Mouse (Mus musculus): ENCODE results near the gene Cmtm2a. TPM values are rescaled to one million over a fixed set of nuclear protein-coding genes. Genes with fewer than 3 reads are reported as not detected.
"Not testable (repeated sequence)": the region's sequence is repeated elsewhere in the genome, so short reads cannot be mapped to it uniquely, and the experiment has no call there.

Gene Cmtm2a
- total and polyA plus RNA-seq, 3 experiments = 0.10 TPM; not detected in 2

DNA sequence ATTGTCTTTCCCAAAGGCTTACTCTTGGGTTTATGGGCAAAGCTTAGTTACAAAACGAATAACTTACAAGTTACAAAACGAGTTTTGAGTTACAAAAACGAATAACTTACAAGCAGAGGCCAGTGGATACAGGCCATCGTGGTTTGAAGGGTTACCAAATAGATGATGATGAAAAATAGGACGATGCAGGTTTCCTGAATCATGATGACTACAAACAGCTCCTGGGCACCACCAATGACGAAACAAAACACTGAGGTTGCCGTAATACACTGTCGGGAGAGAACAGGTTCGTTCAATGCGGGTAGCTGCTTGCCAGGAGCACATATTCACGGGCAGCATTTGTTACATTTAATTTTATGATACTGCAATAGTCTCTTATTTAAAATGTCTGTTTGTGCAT is 12.0 kb upstream of the Cmtm2a start:
- intact Hi-C loops (cut with DNase I) = no loop called here
- H3K4me1 ChIP-seq (ENCODE audit: control insufficient read depth, insufficient read depth, low read length) = no peaks in the 10 kb centered on the region
- H3K79me2 ChIP-seq (replicated peaks; ENCODE audit: control insufficient read depth, insufficient read depth, low read length) = no peaks in the 10 kb centered on the region
- H3K27me3 ChIP-seq (ENCODE audit: control insufficient read depth, insufficient read depth, low read length) = no peaks in the 10 kb centered on the region
- WGBS = 82% methylated on average over 11 of the region's 11 CpGs
- no peak for TF ChIP-seq EP300 (IDR thresholded peaks at IDR 0.05; ENCODE audit: insufficient read depth, low read depth, low read length)
- no peak for TF ChIP-seq POLR2A (IDR thresholded peaks at IDR 0.05; ENCODE audit: insufficient read depth, low read depth, low read length)
- no peak for TF ChIP-seq CTCF (IDR thresholded peaks at IDR 0.05)
- no peak overlapping the region for H3K9ac ChIP-seq (ENCODE audit: low read depth, low read length)
- H3K27ac ChIP-seq = no peak overlapping the region
- H3K4me3 ChIP-seq = no peak overlapping the region
- DNase-seq = no peak
- H3K36me3 ChIP-seq (ENCODE audit: control insufficient read depth, insufficient read depth, low read length) = no peaks in the 10 kb centered on the region

DNA sequence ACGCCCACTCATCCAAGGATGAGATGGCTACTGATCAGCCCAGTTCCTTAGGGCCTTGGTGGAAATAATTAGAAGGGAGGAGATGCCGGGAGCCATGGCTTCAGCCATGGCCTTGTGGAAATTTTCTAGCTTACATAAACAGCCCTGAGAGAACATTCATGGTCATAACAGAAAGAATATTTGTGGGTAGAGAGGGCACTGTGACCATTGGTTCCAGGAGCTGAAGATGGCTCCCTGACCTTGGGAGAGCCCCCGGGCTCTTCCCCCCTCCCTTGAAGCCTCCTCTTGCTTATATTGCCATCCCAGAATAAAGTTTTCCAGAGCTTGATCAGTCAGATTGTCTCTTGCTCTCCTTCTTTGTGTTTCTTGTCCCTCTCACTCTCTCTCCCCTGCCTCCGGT is 9.6 kb upstream of the Cmtm2a start:
- H3K4me3 ChIP-seq; H3K9ac ChIP-seq (ENCODE audit: low read depth, low read length); H3K36me3 ChIP-seq (ENCODE audit: control insufficient read depth, insufficient read depth, low read length); intact Hi-C loops (cut with DNase I); H3K79me2 ChIP-seq (replicated peaks; ENCODE audit: control insufficient read depth, insufficient read depth, low read length); DNase-seq; H3K27me3 ChIP-seq (ENCODE audit: control insufficient read depth, insufficient read depth, low read length); H3K27ac ChIP-seq; H3K4me1 ChIP-seq (ENCODE audit: control insufficient read depth, insufficient read depth, low read length): not testable (repeated sequence)
- WGBS = 91% methylated on average over 4 of the region's 4 CpGs

DNA sequence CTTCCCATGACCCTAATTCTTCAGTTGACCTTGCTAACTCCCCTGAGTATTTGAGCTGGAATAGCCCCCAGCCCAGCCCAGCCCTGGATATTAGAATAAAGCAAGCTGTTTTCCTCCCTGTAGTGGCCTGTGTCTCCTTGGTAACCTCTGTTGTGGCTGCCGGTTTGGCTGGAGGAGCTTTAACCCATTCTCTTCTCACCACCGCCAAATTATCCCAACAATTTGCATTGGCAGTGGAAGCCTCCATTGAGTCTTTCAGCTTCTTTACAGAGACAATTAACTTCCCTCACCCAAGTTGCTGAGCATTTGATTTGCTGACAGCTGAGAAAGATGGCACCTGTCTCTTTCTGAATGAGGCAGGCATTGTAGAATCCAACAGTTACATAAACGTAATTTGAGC is 8.6 kb upstream of the Cmtm2a start:
- intact Hi-C loops (cut with DNase I); H3K4me1 ChIP-seq (ENCODE audit: control insufficient read depth, insufficient read depth, low read length); H3K36me3 ChIP-seq (ENCODE audit: control insufficient read depth, insufficient read depth, low read length); H3K27ac ChIP-seq; H3K4me3 ChIP-seq; DNase-seq; H3K9ac ChIP-seq (ENCODE audit: low read depth, low read length); H3K27me3 ChIP-seq (ENCODE audit: control insufficient read depth, insufficient read depth, low read length); H3K79me2 ChIP-seq (replicated peaks; ENCODE audit: control insufficient read depth, insufficient read depth, low read length): not testable (repeated sequence)
- WGBS = 25% methylated on average over 3 of the region's 3 CpGs

DNA sequence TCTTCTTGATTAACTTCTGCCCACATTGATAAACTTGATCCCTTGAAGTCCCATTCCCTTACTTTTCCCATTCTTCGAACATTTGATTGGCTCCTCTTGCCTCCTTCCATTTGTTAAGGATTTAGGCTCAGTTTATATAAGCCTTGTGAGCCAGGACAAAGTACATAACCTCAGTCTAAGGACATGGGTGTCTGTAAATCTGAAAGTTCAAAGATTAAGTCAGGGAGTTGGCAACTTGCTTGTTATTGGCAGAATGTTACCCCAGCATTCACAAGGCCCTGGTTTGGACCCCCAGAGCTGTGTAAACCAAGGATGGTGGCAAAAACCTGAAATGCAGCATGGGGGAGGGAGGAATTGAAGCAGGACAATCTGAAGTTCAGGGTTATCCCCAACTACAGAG is 1.4 kb upstream of the Cmtm2a start:
- Histone ChIP-seq H3K79me2 (replicated peaks; ENCODE audit: control insufficient read depth, insufficient read depth, low read length) (no peaks in the 10 kb centered on the region), H3K4me3 (no peak overlapping the region), H3K36me3 (ENCODE audit: control insufficient read depth, insufficient read depth, low read length) (no peaks in the 10 kb centered on the region), H3K27me3 (ENCODE audit: control insufficient read depth, insufficient read depth, low read length) (no peaks in the 10 kb centered on the region), H3K9ac (ENCODE audit: low read depth, low read length) (no peak overlapping the region), H3K4me1 (ENCODE audit: control insufficient read depth, insufficient read depth, low read length) (no peaks in the 10 kb centered on the region), H3K27ac (no peak overlapping the region)
- no peak for DNase-seq
- intact Hi-C loops (cut with DNase I) = no loop called here
- TF ChIP-seq POLR2A (IDR thresholded peaks at IDR 0.05; ENCODE audit: insufficient read depth, low read depth, low read length) (no peak), EP300 (IDR thresholded peaks at IDR 0.05; ENCODE audit: insufficient read depth, low read depth, low read length) (no peak), CTCF (IDR thresholded peaks at IDR 0.05) (no peak)
- WGBS = 76% methylated on average over 1 of the region's 1 CpGs

DNA sequence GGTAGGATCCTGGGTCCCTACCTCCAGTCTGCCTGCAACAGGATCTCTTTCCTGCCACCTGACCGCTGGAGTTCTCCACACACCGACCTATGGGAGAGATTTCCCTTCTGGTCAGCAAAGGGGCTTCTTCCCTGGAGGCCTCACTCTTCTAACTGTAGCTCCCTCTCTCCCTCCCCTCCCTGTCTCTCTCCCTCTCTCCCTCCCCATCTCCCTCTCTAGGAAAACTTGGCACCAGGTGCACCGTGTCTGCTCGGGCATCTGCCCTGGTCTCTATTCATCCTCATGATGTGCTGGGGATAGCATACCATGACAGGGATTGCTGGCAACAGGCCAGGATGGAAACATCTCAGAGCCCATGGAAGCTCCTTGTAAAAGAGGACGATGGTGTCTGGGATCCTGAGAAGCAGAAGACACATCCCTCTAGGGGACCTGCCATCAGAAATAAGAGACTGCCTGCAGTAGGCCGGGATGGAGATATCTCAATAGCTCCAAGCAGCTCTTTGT is 24.0 kb downstream of the Cmtm2a start:
- no peak overlapping the region for H3K9ac ChIP-seq (ENCODE audit: low read depth, low read length)
- no peak for DNase-seq
- WGBS = 70% methylated on average over 6 of the region's 6 CpGs
- no peaks in the 10 kb centered on the region for H3K79me2 ChIP-seq (replicated peaks; ENCODE audit: control insufficient read depth, insufficient read depth, low read length)
- no peaks in the 10 kb centered on the region for H3K27me3 ChIP-seq (ENCODE audit: control insufficient read depth, insufficient read depth, low read length)
- H3K4me1 ChIP-seq (ENCODE audit: control insufficient read depth, insufficient read depth, low read length) = no peaks in the 10 kb centered on the region
- no peak for TF ChIP-seq EP300 (IDR thresholded peaks at IDR 0.05; ENCODE audit: insufficient read depth, low read depth, low read length)
- TF ChIP-seq CTCF (IDR thresholded peaks at IDR 0.05) = no peak
- TF ChIP-seq POLR2A (IDR thresholded peaks at IDR 0.05; ENCODE audit: insufficient read depth, low read depth, low read length) = no peak
- H3K27ac ChIP-seq = no peak overlapping the region
- no peak overlapping the region for H3K4me3 ChIP-seq
- intact Hi-C loops (cut with DNase I) = no loop called here
- H3K36me3 ChIP-seq (ENCODE audit: control insufficient read depth, insufficient read depth, low read length) = no peaks in the 10 kb centered on the region

DNA sequence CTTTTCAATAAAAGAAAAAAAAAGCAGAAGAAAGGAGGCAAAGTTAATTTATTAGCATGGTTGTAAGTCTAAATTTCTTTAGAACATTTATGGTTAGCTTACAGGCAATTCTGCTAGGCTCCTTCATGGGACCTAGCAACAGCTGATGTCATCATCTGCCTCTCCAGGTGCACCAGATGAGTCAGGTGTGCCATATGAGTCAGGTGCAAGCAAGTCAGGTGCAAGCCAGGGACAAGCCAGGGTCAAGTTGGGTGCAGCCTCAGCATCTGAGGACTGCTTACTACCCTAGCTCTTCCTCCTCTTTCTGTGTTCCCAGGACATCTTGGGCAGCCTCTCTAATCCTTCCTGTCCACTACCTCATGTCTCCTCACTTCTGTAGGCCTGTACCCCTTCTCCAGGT is 24.6 kb downstream of the Cmtm2a start:
- H3K27me3 ChIP-seq (ENCODE audit: control insufficient read depth, insufficient read depth, low read length) = no peaks in the 10 kb centered on the region
- no peak for DNase-seq
- H3K36me3 ChIP-seq (ENCODE audit: control insufficient read depth, insufficient read depth, low read length) = no peaks in the 10 kb centered on the region
- intact Hi-C loops (cut with DNase I) = no loop called here
- H3K4me3 ChIP-seq = no peak overlapping the region
- no peaks in the 10 kb centered on the region for H3K4me1 ChIP-seq (ENCODE audit: control insufficient read depth, insufficient read depth, low read length)
- H3K9ac ChIP-seq (ENCODE audit: low read depth, low read length) = no peak overlapping the region
- no peak overlapping the region for H3K27ac ChIP-seq
- H3K79me2 ChIP-seq (replicated peaks; ENCODE audit: control insufficient read depth, insufficient read depth, low read length) = no peaks in the 10 kb centered on the region
- TF ChIP-seq POLR2A (IDR thresholded peaks at IDR 0.05; ENCODE audit: insufficient read depth, low read depth, low read length) = no peak
- no peak for TF ChIP-seq CTCF (IDR thresholded peaks at IDR 0.05)
- no peak for TF ChIP-seq EP300 (IDR thresholded peaks at IDR 0.05; ENCODE audit: insufficient read depth, low read depth, low read length)

DNA sequence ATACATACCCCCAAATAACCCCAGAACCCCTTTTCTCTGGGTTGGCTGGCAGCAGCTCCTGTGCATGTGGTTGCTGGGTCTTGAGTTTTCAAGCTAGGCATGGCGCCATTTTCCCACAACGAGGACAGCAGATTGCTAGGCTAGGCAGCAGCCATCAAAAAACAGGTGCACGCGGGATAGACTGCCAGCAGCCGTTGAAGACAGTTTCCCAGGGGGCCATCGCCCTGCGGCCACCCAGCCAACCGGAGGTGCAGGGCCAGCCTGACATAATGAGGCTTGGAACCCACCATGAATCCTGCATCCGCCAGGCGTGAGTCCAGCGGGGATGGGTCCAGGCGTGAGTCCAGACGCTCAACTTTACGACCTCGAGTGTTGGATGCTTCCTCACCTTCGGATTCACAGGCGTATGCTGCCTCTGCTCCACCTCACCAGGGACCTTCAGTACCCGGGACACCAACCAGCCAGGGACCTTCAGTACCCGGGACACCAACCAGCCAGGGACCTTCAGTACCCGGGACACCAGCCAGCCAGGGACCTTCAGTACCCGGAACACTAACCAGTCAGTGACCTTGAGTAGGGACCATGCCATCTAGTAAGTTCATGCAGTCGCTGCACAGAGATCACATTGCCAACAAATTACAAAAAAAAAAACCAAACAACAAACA is 28.6 kb downstream of the Cmtm2a start:
- WGBS = 94% methylated on average over 22 of the region's 22 CpGs
- DNase-seq; H3K27me3 ChIP-seq (ENCODE audit: control insufficient read depth, insufficient read depth, low read length): not testable (repeated sequence)

DNA sequence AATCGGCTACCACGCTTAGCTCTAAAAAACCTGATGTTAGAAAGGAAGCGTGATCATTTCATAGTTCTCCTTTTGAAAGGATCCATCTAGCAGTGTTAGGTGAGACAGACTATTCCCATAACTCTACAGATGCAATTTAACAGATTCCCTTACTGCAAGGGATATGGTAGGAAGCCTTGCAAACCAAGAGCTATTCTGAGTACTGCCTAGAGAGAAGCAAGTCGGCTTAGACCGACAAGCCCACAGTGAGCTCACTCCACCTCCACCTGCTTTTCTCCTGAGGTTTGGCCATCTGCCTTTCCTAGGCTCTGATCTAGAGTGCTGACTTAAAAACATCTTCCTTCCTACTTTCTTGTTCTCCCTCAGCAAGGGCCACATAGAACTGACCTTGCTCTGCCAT is 31.2 kb downstream of the Cmtm2a start:
- H3K9ac ChIP-seq (ENCODE audit: low read depth, low read length); DNase-seq; H3K27ac ChIP-seq; H3K27me3 ChIP-seq (ENCODE audit: control insufficient read depth, insufficient read depth, low read length); H3K36me3 ChIP-seq (ENCODE audit: control insufficient read depth, insufficient read depth, low read length); H3K4me3 ChIP-seq; H3K79me2 ChIP-seq (replicated peaks; ENCODE audit: control insufficient read depth, insufficient read depth, low read length); H3K4me1 ChIP-seq (ENCODE audit: control insufficient read depth, insufficient read depth, low read length); intact Hi-C loops (cut with DNase I): not testable (repeated sequence)
- 93% methylated on average over 5 of the region's 5 CpGs for WGBS

More for the DNA sequence above, 28.6 kb downstream of the Cmtm2a start:
- H3K9ac ChIP-seq (ENCODE audit: low read depth, low read length); H3K27ac ChIP-seq; H3K4me3 ChIP-seq; H3K4me1 ChIP-seq (ENCODE audit: control insufficient read depth, insufficient read depth, low read length); intact Hi-C loops (cut with DNase I); H3K36me3 ChIP-seq (ENCODE audit: control insufficient read depth, insufficient read depth, low read length); H3K79me2 ChIP-seq (replicated peaks; ENCODE audit: control insufficient read depth, insufficient read depth, low read length): not testable (repeated sequence)
